18 mouse cellular contexts compared by ENCODE assay signal in genomic region chr4:55121952-55122351, GRCm38 (mm10).
DNase-seq lines count a peak whose midpoint lies in the region; ATAC-seq and TF ChIP-seq lines count a peak whose summit lies in the region.
"Had no signal": no experiment of that assay in that cellular context is flagged by ENCODE, and none has a peak within 500 bp of the region (broad histone marks: within the 10 kb centered on the region; RNA-seq: fewer than 3 reads in every experiment).

No protein-coding gene starts in this region.

- H3K27ac ChIP-seq in cerebellum, adult 2 months (ENCODE audit: insufficient read depth, low read length): no peak overlapping the region
- H3K27ac ChIP-seq in embryonic facial prominence, embryonic 11.5 days (replicated peaks; ENCODE audit: low read depth, low read length): no peak overlapping the region
- H3K27ac ChIP-seq: embryonic facial prominence, embryonic 13.5 days; forebrain, embryonic 10.5 days; macrophage; midbrain, embryonic 15.5 days had no signal

- peak; percentile 43 for TF ChIP-seq CTCF in cerebellum, adult 2 months (IDR thresholded peaks at IDR 0.05; ENCODE audit: borderline replicate concordance, insufficient read depth, low read depth, low read length)

- no peaks in the 10 kb centered on the region for H3K9me3 ChIP-seq in embryonic facial prominence, embryonic 11.5 days (replicated peaks; ENCODE audit: control insufficient read depth, low read length)
- H3K9me3 ChIP-seq: embryonic facial prominence, embryonic 13.5 days; forebrain, embryonic 10.5 days; midbrain, embryonic 15.5 days had no signal

- intact Hi-C loops in left cerebral cortex, postnatal 4 days (cut with DNase I): no loop called here

- H3K9ac ChIP-seq in embryonic facial prominence, embryonic 11.5 days (replicated peaks; ENCODE audit: low read length): no peak overlapping the region
- H3K9ac ChIP-seq: embryonic facial prominence, embryonic 13.5 days; liver, postnatal 0 days; midbrain, embryonic 15.5 days had no signal

- TF ChIP-seq POLR2A in cerebellum, adult 2 months (IDR thresholded peaks at IDR 0.05; ENCODE audit: borderline replicate concordance, insufficient read depth, low read length): no peak

- H3K36me3 ChIP-seq in embryonic facial prominence, embryonic 11.5 days (replicated peaks; ENCODE audit: control insufficient read depth, insufficient read depth, low read depth, low read length): no peaks in the 10 kb centered on the region
- H3K36me3 ChIP-seq: embryonic facial prominence, embryonic 13.5 days; forebrain, embryonic 10.5 days; midbrain, embryonic 15.5 days had no signal

- DNase-seq in embryo, embryonic 11 days: peak; percentile 13
- DNase-seq in embryo, embryonic 9.5 days (ENCODE audit: extremely low spot score): no peak
- peak; percentile 79 for DNase-seq in left cerebral cortex, postnatal 4 days
- DNase-seq in left cerebral cortex, adult 11 months (ENCODE audit: low spot score): no peak
- DNase-seq in cerebellum, adult 2 months: peak; percentile 95 to 96
- DNase-seq in embryonic facial prominence, embryonic 11.5 days (ENCODE audit: low spot score): peak; percentile 16
- DNase-seq in gastrocnemius, adult 8-10 months (ENCODE audit: low spot score in 2 of 2): no peak
- no peak for DNase-seq in frontal cortex, postnatal 36 days (ENCODE audit: low spot score in 2 of 2)
- DNase-seq: adrenal gland, adult 2 months; heart, postnatal 14 days; liver, postnatal 0 days; right cerebral cortex, postnatal 14 days; thymus, postnatal 36 days had no signal

- no peaks in the 10 kb centered on the region for H3K27me3 ChIP-seq in cerebellum, adult 2 months (ENCODE audit: control insufficient read depth, insufficient read depth, low read length)
- no peaks in the 10 kb centered on the region for H3K27me3 ChIP-seq in embryonic facial prominence, embryonic 11.5 days (ENCODE audit: control insufficient read depth, insufficient read depth, low read length)
- H3K27me3 ChIP-seq: embryonic facial prominence, embryonic 13.5 days; midbrain, embryonic 15.5 days had no signal

- ATAC-seq in embryonic facial prominence, embryonic 11.5 days (replicated peaks; ENCODE audit: insufficient number of reproducible peaks, low FRiP score, low TSS enrichment, low read depth): no peak
- ATAC-seq: hindbrain, embryonic 16.5 days; liver, postnatal 0 days; midbrain, embryonic 15.5 days had no signal

- H3K4me1 ChIP-seq in cerebellum, adult 2 months (ENCODE audit: control insufficient read depth, insufficient read depth, low read length): peaks cover 5% of the 10 kb centered on the region
- no peaks in the 10 kb centered on the region for H3K4me1 ChIP-seq in embryonic facial prominence, embryonic 11.5 days (ENCODE audit: control insufficient read depth, insufficient read depth, low read length)

- H3K4me3 ChIP-seq in cerebellum, adult 2 months (replicated peaks; ENCODE audit: insufficient read depth, low read depth, low read length): no peak overlapping the region
- no peak overlapping the region for H3K4me3 ChIP-seq in embryonic facial prominence, embryonic 11.5 days (ENCODE audit: low read depth, low read length)
- H3K4me3 ChIP-seq: embryonic facial prominence, embryonic 13.5 days; forebrain, embryonic 10.5 days; midbrain, embryonic 15.5 days had no signal

- WGBS in cerebellum, adult 2 months: 2% methylated on average over 6 of the region's 6 CpGs
- WGBS in embryonic facial prominence, embryonic 11.5 days: 38% methylated on average over 6 of the region's 6 CpGs

- no peak overlapping the region for H3K4me2 ChIP-seq in embryonic facial prominence, embryonic 11.5 days (ENCODE audit: low read depth, low read length)
- H3K4me2 ChIP-seq: embryonic facial prominence, embryonic 13.5 days; midbrain, embryonic 15.5 days had no signal

Comparison
In these comparisons a context has a peak if more than half of its experiments do, and no peak if none do; other contexts are left out.
1. DNase-seq: peak in embryo, embryonic 11 days (single experiment), left cerebral cortex, postnatal 4 days (single experiment), cerebellum, adult 2 months (2 of 2) and embryonic facial prominence, embryonic 11.5 days (single experiment); none in embryo, embryonic 9.5 days (single experiment), left cerebral cortex, adult 11 months (single experiment), gastrocnemius, adult 8-10 months (0 of 2) and frontal cortex, postnatal 36 days (0 of 2).